Mouse (Mus musculus) hindbrain, postnatal 0 days (tissue): ENCODE measurements around the gene Pcbp2. TPM values are rescaled to one million over a fixed set of nuclear protein-coding genes. Genes with fewer than 3 reads are reported as not detected.

Experiments
- ATAC-seq: fragments of 200-750 bp; cut with Nextera tagmentation; 2 replicates; pipeline ENCODE4 v1.8.0; 2017; ENCODE audit warnings: mild to moderate bottlenecking, moderate TSS enrichment, moderate library complexity
- DNase-seq: peaks from one replicate; pipeline ENCODE4 v3.0.0-alpha.2; 2015; ENCODE audit warnings: low spot score
- H3K27ac ChIP-seq: fragments of 300-500 bp; sonication (generic); 2 replicates; pipeline ENCODE4 v1.5.1; 2014; ENCODE audit warnings: mild to moderate bottlenecking
- H3K27me3 ChIP-seq: fragments of 300-500 bp; sonication (generic); 2 replicates; pipeline ENCODE4 v1.6.1; 2014; ENCODE audit warnings: low read length, mixed read lengths; ENCODE audit not compliant: insufficient read depth
- H3K36me3 ChIP-seq: fragments of 300-500 bp; sonication (generic); 2 replicates; pipeline ENCODE4 v1.6.1; 2014; ENCODE audit warnings: low read length, mixed read lengths; ENCODE audit not compliant: insufficient read depth
- H3K4me1 ChIP-seq: fragments of 300-500 bp; sonication (generic); 2 replicates; pipeline ENCODE4 v1.6.1; 2014; ENCODE audit warnings: antibody characterized with exemption, low read length, mixed read lengths; ENCODE audit not compliant: insufficient read depth
- H3K4me2 ChIP-seq: fragments of 300-500 bp; sonication (generic); 2 replicates; pipeline ENCODE4 v1.6.1; 2014; ENCODE audit warnings: low read depth, mild to moderate bottlenecking, low read length, moderate library complexity, mixed read lengths
- H3K4me3 ChIP-seq: fragments of 300-500 bp; sonication (generic); 2 replicates; pipeline ENCODE4 v1.5.1; 2014; ENCODE audit warnings: low read length
- H3K9ac ChIP-seq: fragments of 300-500 bp; sonication (generic); replicated peaks from 2 replicates; pipeline ENCODE4 v1.6.1; 2014; ENCODE audit warnings: mild to moderate bottlenecking, low read length, moderate library complexity, mixed read lengths
- H3K9me3 ChIP-seq: fragments of 300-500 bp; sonication (generic); 2 replicates; pipeline ENCODE4 v1.6.1; 2016; ENCODE audit warnings: low read length, mixed read lengths
- CTCF ChIP-seq: IDR thresholded peaks from 2 replicates; pipeline ENCODE4 v1.5.1; 2016; ENCODE audit warnings: antibody characterized with exemption, control low read depth, low read depth
- WGBS: fragments of 180-500 bp; shearing (Covaris S2); extraction: QIAGEN DNeasy Blood & Tissue Kit; methylation state at CpG from one replicate; pipeline ENCODE4 v1.1.7; 2014; 5-methylcytosine and 5-hydroxymethylcytosine counted together
- polyA plus RNA-seq: library from polyadenylated mRNA; unstranded; fragments of >200 nt; fragmentation: Nextera tagmentation; extraction: Ambion mirVana; gene quantifications from 2 replicates; pipeline ENCODE4 v1.2.1, GENCODE M21; 2015
- total RNA-seq: library from RNA; depleted of rRNA; stranded (reverse); fragments of >200 nt; gene quantifications from 2 replicates; pipeline ENCODE4 v1.2.3, GENCODE M21; 2014

Pcbp2 gene
- total and polyA plus RNA-seq, 2 experiments from 2014 or later = 104 to 151 TPM

DNA sequence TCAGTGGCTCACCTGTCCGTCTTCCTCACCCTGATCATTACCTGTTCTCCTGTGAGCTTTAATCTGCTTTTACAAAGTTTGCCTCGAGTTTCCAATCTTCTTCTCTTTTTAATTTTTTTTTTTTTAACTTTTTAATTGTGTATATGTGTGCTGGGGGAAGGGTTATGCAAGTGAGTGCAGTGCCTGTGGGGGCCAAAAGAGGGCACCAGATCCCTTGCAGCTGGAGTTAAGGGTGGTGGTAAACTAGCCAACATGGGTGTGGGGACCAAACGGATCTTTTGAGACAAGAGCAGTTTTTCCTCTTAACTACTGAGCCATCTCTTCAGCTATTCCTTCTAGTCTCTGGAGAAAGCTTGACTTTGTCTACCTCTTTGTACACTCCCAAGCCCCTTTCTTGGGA, 57.6 kb downstream of the Pcbp2 start:
- Histone ChIP-seq H3K27me3 (no peaks in the 10 kb centered on the region), H3K4me1 (no peaks in the 10 kb centered on the region), H3K36me3 (peaks cover 47% of the 10 kb centered on the region), H3K27ac (no peak overlapping the region), H3K9ac (no peak overlapping the region), H3K4me3 (no peak overlapping the region), H3K9me3 (no peaks in the 10 kb centered on the region), H3K4me2 (no peak overlapping the region)
- ATAC-seq (no peak), DNase-seq (no peak)
- TF ChIP-seq CTCF = peak; percentile 53
- WGBS = 81% methylated on average over 3 of the region's 3 CpGs

DNA sequence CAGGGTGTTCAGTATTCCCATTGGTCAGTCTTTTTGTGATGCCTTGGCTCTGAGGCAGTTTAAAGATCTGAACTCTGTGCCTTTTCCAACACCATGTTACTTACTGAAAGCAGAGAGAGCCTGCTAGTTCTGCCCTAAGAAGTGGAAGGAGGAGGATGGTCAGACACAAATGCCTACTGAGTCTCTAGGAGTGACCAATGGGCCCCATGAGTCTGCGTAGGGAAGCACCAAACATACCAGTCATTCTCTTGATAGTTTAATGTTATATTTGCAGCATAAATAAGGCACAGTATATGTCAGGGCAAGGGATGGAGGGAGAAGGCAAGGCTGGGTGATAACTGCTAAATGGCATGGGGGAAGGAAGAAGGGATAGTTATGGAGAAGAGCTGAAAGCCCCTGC, 58.1 kb downstream of the Pcbp2 start:
- no peak overlapping the region for H3K27ac ChIP-seq
- no peaks in the 10 kb centered on the region for H3K27me3 ChIP-seq
- peaks cover 52% of the 10 kb centered on the region for H3K36me3 ChIP-seq
- DNase-seq = no peak
- no peak for ATAC-seq
- H3K9me3 ChIP-seq = no peaks in the 10 kb centered on the region
- no peaks in the 10 kb centered on the region for H3K4me1 ChIP-seq
- TF ChIP-seq CTCF = no peak
- H3K4me2 ChIP-seq = no peak overlapping the region
- H3K9ac ChIP-seq = no peak overlapping the region
- no peak overlapping the region for H3K4me3 ChIP-seq
- 96% methylated on average over 1 of the region's 1 CpGs for WGBS

DNA sequence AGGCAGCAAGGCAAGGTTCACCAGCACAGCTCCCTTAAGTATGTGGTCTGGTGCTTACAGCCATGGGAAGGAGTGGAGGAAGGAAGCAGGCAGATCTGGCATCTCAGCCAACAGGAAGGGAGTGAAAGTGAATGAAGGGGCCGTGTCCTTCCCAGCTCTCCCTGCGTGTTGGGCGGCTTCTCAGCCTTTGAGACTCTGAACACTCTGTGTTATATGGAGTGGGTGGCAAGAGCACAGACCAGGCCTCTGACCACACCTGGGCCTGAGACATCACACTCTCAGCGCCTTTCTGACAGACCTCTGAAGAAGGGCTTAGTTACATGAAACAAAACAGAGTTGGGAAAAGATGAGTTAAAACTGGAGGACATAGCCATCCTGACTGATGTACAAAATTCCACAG, 60.2 kb downstream of the Pcbp2 start:
- no peaks in the 10 kb centered on the region for H3K9me3 ChIP-seq
- H3K4me3 ChIP-seq = no peak overlapping the region
- H3K27ac ChIP-seq = no peak overlapping the region
- no peak for TF ChIP-seq CTCF
- H3K4me1 ChIP-seq = no peaks in the 10 kb centered on the region
- DNase-seq = no peak
- 78% methylated on average over 4 of the region's 4 CpGs for WGBS
- no peak for ATAC-seq
- no peak overlapping the region for H3K9ac ChIP-seq
- H3K27me3 ChIP-seq = no peaks in the 10 kb centered on the region
- peaks cover 62% of the 10 kb centered on the region for H3K36me3 ChIP-seq
- no peak overlapping the region for H3K4me2 ChIP-seq

DNA sequence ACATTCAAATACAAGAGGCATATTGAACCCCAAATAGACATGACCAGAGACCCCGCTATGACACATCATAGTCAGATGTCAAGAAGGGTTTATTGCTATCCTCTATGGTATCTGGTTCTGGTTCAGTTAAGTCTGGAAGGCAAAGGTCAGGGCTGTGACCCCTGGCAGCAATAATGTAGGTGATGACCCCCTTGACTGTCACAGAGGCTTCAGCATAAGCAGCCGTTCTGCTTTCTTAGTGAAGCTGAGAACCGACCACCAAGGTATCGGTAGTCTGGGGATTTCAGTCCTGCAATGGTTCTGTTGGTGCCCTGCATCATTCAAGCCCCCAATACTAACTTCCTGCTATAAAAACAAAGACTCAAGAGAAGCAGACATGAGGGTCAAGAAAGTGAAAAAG, 61.2 kb downstream of the Pcbp2 start:
- Histone ChIP-seq H3K36me3 (peaks cover 69% of the 10 kb centered on the region), H3K27ac (no peak overlapping the region), H3K4me2 (no peak overlapping the region), H3K4me1 (no peaks in the 10 kb centered on the region), H3K4me3 (no peak overlapping the region), H3K9me3 (no peaks in the 10 kb centered on the region), H3K27me3 (no peaks in the 10 kb centered on the region), H3K9ac (no peak overlapping the region)
- ATAC-seq = no peak
- 82% methylated on average over 4 of the region's 4 CpGs for WGBS
- no peak for TF ChIP-seq CTCF
- no peak for DNase-seq

DNA sequence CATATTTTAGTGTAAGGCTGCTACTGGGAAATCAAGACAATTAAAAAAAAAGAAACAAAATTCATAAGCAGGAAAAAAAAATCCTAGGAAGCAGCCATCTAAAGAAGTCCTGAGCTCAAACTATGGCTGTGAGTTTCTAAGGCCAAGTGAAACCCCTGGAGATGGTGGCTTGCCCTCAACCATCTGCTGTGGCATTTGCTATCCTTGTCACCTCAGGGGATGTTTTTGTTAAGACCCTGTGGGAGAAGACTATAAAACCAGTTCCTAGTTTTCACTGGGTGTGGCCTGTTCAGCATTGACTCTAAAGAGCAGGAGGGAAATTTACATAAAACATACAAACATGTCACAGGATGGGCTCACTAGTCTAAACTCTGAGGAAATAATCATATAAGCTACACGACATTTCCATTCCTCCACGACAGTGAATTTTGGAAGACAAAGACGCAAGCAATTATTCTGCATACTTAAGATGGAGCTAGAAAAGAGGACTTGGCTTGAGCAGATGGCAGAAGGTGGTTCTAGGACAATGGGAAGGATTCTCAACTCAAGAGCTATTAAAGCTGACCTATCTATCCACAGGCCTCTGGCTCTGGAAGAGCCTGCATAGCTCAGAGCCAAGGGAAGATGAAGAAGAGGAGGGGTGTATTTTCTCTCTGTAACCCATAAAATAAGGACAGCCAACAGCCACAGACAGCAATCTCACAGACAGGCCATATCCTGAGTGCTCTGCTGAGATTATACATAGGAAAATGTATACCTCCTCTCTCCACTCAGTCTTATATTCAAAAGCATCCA, 62.0 kb downstream of the Pcbp2 start:
- Histone ChIP-seq H3K27ac (0 out of 2 replicates have a peak overlapping the region, but pooled peaks have one; percentile 32), H3K4me1 (no peaks in the 10 kb centered on the region), H3K4me3 (no peak overlapping the region), H3K9ac (no peak overlapping the region), H3K9me3 (no peaks in the 10 kb centered on the region), H3K36me3 (peaks cover 74% of the 10 kb centered on the region), H3K4me2 (no peak overlapping the region), H3K27me3 (no peaks in the 10 kb centered on the region)
- DNase-seq (no peak), ATAC-seq (no peak)
- WGBS = 73% methylated on average over 3 of the region's 3 CpGs
- no peak for TF ChIP-seq CTCF

DNA sequence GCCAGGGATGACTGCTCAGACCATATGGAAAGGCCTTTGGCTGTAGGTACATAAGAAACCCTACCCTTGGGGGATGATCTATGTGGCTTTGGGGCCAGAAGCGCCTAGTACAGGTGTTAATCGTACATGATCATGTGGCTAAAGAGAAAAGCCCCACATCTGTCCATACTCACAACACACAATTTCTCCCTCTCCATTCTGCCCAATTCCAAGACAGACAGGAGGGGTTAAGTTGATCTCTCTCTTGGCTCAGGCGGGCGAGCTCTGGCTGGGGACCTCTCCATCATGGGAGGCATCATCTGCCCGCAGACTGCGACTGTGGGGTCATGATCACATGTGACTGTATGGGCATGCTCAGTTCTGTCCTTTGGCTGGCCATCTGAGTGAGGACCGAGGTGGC, 63.6 kb downstream of the Pcbp2 start:
- peaks cover 63% of the 10 kb centered on the region for H3K36me3 ChIP-seq
- H3K27me3 ChIP-seq = no peaks in the 10 kb centered on the region
- no peak overlapping the region for H3K4me3 ChIP-seq
- no peaks in the 10 kb centered on the region for H3K4me1 ChIP-seq
- no peak overlapping the region for H3K9ac ChIP-seq
- no peak for TF ChIP-seq CTCF
- H3K27ac ChIP-seq = no peak overlapping the region
- H3K9me3 ChIP-seq = no peaks in the 10 kb centered on the region
- 93% methylated on average over 7 of the region's 7 CpGs for WGBS
- DNase-seq = no peak
- H3K4me2 ChIP-seq = no peak overlapping the region
- no peak for ATAC-seq

DNA sequence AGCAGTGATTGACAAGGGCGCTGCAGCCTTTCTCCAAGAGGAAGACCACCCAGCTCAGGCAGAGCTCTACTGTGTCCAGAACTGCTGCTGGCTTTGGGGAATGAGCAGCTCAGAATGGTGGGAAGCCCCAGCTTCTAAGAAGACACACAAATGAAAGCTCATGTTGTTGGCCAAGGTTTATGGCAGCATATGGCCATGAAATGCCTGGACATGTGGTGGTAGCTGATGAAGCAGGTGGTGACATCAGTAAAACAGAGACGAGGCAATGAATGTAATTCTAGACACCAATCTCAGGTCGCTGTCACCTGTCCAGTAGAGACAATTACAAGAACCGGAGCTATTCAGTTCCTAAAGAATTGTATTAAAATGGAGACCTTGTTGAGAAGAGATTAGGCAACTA, 74.5 kb downstream of the Pcbp2 start:
- TF ChIP-seq CTCF = no peak
- DNase-seq (peak; percentile 25), ATAC-seq (no peak)
- Histone ChIP-seq H3K4me3 (no peak overlapping the region), H3K4me1 (peaks cover 10% of the 10 kb centered on the region), H3K36me3 (peaks cover 20% of the 10 kb centered on the region; the same call in 1 of the 2 replicates), H3K27me3 (no peaks in the 10 kb centered on the region), H3K27ac (no peak overlapping the region), H3K9me3 (no peaks in the 10 kb centered on the region), H3K9ac (no peak overlapping the region), H3K4me2 (no peak overlapping the region)
- WGBS = 79% methylated on average over 4 of the region's 4 CpGs
